Mouse (Mus musculus): ENCODE results near the gene A730071L15Rik.

A730071L15Rik gene

DNA sequence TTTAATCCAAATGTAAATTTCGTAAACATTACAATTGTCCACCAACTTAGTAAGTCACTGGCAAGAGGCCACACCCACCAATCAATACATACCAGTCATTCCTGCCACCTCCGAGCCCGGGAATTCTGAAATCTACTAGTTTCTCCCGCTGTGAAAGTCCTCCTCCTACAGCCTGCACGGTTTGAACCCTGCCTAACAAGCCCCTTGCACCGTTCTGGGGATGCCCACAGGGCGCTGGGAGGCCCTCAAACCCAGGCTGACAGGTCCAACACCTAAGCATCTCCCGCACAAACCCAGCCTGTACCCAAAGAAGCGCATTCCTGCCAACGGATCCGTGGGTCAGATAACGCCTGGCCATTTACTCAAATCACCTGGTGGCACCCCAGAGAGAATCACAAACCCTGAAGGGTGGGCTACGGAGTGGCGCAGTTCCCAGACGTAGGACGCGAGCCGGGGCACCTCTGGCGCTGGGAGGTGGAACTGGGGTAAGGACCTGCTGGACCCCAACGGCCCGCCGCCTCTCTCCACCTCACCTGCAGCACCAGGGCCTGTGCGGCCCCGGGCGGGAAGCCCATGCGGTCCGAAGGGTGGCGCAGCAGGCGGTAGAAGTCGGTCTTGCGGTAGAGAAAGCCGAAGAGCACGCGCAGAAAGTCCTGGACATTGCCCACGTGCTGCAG is at the start of gene A730071L15Rik:
Gene A730071L15Rik (plus strand): TSS at position 620 of the 677 bp plus-strand sequence.
- peak; percentile 34 for DNase-seq

DNA sequence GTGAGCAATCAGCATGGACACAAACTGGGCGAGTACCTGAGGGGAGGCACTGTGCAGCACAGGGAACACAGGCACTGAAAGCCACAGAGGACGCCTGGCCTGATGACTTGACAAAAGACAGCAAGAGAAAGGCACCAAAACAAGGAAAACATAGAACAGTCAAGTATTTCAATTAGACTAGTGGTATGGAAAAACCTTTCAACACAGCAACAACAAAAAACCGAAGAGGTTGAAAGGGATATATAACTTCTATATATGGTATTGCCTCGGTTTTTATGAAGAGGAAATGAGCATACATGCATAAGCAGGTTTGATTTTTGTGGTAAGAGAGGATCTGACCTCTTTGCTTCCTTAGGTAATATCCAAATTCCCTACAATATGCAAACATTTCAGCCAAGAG is 47.0 kb upstream of the A730071L15Rik start:
- DNase-seq, result peak; percentile 28

DNA sequence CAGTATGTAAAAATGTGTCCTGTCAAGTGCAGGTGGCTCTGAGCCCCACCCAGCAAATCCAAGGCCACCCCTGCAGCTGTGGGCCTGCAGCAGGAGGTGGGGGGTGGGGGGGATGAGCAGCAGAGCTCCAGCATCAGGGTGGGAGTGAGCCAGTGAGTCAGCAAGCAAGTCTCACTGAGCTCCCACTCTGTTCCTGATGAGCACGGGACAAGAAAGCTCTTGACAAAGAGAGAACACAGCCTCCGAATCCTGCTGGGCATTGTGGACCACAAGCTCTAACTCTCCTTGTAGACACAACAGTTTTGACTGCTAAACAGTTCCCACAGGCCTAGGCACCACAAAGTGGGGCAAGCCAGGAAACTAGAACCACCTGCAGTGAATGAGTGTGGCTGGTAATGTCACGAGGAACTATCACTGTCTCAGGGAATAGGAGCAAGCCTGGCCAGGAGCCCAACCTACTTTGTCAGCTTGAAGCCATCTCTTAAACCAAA is 45.6 kb upstream of the A730071L15Rik start:
- peak; percentile 76 for DNase-seq

DNA sequence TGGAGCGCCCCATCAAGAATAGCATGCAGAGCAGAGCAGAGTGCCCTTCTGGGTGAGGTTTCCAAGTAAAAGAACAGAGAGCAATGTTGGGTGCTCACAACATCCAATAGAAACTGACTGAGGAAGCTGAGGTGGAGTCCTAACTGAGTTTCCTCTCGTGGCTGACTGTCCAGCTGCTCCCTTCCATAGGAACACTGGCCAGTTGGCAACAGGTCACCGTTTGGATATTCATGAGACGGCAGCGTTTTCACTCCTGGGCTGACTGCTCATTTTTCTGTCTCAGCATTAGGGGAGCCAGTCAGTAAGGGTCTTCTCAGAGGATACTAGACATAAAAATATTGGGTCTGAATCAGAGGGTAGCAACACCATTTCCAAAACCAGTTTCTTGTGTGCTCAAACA is 43.2 kb upstream of the A730071L15Rik start:
- DNase-seq, result no peak

DNA sequence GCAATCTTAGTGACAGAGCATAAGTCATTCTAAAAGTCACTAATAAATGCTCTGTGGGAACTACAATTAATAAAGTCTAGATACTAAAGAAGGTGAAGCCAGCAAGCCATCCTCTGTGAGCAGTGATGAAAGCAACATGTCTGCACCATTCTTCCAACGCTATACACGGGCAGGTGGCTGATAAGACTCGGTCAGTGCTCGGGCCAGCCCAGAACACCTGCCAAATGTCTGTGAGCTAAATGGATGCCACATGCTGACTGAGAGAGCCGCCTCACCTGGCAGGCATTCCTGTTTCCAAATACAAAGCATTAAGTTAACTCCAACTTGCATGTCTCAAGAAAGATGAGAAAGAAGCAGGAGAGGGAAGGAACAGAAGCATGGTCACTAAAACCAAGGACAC is 42.7 kb upstream of the A730071L15Rik start:
- DNase-seq, result no peak

DNA sequence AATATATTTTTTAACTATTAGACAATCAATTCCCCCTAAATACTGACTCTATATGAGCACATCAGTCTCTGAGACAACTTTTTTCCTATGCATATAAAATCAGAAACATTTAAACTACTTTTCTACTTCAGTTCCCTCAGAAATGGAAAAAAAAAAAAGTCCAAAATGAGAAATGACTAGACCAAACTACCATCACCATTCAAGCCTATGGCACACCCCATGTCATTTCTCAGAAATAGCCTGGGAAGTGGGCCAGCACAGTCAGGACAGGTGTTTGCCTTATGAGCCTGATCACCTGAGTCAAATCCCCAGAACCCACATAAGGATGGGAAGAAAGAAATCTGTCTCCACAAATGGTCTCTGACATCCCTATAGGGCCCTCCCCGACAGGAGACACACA is 41.3 kb upstream of the A730071L15Rik start:
- DNase-seq, result no peak

DNA sequence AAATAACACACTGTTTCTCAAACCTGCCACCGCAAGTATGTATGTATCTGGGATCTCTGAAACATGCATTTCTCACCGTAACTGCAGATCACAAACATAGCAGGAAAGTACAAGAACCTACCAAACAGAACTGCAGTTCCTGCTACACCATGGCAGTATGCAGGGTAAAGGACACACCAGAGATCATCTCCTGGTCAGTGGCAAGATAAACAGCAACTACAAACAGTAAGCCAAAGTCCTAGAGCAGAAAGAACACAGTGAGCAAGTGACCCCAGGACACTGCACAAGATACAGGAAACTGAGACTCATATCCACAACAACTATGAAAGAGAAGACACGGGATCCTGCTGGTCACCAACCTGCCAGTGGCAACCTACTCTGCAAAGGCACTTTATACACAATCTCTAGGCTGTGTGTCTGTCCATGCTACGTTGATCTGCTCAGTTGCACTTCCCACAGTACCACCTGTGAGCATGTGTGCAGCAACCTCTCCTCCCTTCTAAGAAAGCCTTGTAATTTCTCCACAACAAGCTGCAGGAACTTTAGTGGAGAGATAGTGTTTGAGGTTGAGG is 40.0 kb upstream of the A730071L15Rik start:
- no peak for DNase-seq

DNA sequence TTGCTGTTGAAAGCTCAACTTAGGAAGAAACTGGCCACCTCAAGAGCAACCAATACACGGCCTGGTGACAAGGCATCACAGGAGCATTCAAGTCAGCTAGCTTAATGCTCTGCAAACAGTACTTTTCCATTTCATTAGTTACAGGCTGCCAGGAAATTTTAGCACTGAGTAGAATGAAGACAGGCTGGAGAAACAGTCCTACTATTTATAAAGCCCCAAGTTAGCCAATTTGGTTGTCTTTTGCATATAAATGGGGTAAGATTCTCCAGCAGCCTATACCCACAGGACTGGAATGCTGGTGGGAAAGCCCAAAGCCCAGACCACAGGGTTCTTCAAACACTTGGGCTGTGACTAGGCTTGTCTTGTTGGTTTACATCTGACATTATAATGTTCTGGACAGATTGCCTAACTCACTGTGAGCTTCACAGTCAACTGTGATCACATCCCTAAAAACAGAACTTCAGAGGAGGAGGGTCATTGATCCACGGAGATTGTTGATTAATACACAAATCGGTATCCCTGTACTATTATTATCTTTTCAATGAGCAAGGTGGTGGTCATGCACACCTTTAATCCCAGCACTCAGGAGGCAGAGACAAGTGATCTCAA is 39.1 kb upstream of the A730071L15Rik start:
- no peak for DNase-seq

DNA sequence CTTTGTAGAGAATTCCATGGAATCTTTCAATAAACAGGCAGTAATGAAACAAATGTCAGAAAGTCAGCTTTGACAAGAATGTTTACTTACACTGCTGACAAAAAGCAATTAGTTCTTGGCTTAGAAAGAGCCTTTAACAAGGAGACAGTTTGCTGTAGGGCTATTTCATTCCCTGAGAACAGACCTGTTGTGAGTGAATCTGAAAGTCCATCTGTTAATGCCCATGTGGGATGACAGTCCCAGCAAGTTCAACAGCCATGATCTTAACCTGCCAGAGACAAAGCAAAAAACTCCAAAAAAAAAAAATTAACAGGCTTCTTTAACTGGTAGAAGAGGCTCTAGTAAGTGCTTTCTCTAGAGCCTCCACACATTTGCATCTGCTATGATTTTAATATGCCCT is 38.3 kb upstream of the A730071L15Rik start:
- no peak for DNase-seq

DNA sequence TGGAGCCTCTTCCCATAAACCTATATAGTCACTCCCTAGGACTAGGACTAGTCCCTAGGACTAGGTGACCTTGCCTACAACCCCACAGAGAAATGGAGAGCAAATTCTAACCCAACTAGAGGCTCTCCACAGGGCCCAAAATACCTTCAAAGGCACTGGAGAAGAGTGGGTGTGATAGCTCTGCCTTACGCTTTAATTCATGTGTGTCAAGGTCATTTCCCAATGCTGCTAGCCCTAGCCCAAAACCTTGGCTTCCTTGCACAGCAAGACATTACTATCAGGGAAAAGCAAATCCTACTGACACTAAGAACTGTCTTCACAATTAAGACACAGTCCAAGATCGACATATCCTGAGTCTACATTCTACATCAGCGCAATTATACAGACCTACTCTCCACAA is 36.8 kb upstream of the A730071L15Rik start:
- DNase-seq, result no peak

DNA sequence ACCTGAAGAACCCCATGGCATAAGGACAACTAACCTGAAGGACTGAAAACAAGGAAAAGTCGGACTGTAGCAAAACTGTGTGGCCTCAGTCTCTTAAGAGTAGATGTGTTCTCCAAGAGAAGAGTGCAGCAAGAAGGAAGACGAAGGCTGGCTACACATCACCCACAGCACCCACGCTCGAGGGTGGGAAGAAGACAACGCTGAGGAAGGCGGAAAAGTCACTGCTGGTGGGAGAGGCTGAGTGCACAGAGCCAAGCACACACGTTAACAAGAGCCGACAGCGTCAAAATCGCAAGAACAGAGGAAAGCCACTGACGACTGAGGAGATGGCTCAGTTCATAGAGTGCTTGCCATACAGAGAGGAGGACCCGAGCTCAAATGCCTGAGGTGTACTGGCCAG is 36.1 kb upstream of the A730071L15Rik start:
- no peak for DNase-seq

DNA sequence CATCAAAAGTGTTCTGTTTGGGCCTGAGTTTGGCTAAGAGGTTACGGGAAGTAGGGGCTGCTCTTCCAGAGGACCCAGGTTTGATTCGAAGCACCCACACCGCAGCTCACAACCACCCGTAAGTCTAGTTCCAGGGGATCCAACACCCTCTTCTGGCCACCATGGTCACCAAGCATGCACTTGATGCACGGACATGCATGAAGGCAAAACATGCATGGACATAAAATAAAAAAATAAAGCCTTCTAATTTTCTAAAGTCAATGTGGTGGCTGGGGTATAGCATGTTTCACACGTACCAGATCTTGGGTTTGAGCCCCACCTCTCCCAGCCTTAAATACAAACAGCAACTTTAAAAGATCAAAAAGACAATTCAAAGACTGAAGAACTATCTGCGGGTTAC is 35.0 kb upstream of the A730071L15Rik start:
- no peak for DNase-seq

DNA sequence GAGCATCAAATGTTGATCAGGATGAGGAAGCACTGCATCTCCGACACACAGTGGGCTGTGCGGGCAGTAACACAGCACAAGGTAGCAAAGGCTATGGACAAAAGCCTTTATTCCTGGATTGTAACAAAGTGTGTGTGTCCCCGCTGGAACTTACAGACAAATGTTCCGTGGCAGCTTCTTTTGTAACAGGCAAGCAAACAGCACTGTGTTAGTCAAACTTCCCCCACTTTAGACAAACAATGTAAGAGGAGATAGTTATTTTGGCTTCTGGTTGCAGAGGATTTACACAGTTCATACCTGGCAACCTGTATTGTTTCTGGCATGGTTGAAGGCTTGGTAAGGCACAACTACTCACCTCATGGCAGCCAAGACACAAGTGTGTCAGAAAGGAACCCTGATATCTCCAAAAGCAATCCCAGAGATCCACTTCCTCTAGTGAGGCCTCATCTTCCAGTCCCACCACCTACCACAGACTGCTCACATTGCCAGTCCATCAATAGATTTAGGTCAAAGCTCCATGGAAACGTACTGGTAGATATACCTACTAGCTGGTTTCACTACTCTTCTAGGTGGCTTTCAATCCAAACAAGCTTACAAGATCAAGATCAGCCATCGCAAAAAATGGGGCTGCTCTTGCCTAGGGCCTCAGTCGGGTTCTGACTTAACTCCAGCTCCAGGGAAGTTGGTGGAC is 34.3 kb upstream of the A730071L15Rik start:
- DNase-seq, result no peak

DNA sequence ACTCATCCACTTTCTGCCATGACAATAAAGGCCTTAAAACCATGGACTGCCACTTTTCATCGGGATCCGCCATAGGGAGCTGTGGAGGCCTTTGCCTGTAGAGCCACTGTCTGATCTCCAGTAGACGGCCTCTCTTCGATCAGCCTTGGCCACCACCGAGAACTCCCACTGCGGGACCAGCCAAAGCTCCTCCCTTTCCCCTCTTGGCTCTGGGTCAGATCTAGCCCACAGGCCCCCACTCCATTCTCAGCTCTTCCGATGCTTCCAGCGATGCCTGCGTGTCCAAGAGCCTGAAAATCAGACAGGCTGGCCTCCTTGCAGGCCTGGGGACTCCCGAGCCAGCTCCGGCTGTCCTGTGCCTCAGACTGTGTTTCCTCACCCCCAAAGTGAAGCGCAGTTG is 33.5 kb upstream of the A730071L15Rik start:
- DNase-seq, result no peak

DNA sequence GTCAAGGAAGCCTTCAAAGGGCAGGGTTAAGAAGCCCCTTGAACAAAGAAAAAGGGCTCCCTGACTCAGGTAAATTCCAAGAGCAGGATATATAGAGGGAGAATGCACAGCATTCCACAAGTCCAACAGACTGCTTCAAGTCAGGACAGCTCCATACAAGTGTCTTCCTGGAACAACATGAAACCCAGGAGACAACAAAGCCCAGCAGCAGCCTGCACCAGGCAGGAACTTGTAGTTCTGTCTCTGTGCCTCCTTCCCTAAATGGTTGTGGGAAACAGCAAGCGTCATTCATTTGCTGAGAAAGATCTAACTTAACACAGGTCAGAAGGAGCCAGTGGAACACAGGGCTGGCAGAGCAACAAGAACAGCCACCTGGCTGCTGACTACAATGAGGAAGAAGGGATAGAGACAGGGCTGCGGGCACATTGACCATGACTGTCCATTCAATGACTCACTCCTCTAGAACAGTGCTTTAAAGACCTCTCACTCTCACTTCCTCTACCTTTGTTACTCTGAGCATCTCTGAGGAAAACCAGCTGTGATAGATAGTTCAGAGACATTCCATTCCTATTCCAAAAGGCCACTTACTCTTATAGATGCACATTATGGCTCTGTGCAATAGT is 30.7 kb upstream of the A730071L15Rik start:
- DNase-seq, result no peak

DNA sequence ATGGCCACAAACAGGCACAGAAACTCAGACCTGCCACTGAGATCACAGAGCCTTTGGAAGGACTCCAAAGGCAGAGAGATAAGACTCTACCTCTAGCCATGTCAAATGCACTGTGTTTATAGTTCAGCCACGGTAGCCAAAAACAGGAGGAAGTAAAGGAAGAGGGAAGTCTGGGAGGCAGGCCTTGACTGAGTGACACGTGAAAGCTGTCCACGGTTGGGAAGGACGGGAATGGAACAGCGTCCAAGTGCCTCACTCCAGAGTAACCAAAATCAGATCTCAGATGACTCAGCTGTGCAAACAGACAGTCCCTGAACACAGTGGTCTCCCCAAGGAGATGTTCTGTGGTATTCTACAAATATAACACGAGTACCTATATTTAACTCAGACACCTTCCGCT is 25.1 kb upstream of the A730071L15Rik start:
- DNase-seq, result no peak

DNA sequence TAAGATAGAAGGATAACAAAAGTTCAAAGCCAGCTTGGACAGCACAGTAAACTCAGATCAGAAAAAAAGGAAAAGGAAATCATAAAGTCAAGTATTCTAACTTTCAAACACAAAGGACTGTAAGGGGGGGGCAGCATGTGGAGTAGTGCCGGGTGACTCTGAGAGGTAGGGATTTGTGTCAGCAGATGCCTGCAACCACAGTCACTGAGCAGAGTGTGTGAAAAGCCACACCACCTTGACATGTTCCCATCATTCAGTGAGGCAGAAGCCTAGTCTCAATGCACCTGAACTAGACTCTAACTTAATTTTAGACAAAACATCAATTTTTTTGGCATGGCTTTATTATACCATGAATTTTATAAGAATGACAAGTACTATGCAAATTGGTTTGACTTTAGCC is 24.3 kb upstream of the A730071L15Rik start:
- no peak for DNase-seq

DNA sequence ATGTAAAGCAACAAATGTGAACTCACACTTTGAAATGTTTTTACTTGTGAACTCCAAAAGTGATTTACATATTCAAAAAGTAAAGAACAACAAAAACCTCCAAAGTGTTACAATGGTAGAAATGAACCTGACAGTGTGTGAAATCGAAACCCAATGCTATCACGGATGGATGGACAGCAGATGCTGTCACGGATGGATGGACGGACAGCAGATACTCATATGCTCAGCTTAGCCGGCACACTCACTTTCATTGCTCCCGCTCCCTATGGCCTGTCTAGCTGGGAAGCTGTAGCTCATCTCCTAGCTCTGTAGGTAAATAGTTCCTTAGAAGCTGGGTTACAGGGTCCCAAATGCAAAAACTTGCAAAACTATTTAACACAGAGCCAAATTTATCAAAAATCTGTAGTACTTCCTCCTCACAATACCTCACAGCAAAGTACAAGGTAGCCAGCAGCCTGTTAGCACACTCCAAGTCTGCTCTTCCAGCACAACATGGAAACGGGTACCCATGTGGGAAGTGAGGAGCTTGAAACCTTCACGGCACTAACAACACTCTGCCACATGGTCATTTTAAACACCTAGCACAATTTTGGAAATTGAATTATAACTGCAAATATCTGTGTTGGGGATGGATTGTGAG is 21.9 kb upstream of the A730071L15Rik start:
- DNase-seq, result no peak

DNA sequence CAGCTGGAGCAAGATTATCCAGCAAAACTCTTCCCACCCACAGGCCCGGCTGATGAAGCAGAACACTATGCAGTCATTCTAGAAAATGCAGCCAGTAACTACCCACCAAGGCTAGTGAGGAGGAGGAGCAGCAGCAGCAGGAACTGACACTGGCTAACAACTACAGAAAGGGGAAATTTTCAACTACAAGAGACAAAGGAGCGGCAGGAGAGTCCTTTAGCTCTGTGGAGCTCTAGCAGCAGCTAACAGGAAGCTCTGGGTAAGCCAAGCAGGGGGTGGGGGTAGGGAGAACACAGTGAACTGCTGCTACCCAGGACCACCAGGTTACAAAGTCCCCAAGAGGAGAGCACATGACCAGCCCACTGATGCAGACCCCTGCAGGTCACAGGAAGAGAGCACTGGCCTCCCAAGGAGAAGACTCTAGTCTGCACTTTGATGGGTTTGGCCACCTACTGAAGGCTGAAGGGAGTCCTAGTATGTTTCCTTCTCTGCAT is 21.1 kb upstream of the A730071L15Rik start:
- DNase-seq, result peak; percentile 76

DNA sequence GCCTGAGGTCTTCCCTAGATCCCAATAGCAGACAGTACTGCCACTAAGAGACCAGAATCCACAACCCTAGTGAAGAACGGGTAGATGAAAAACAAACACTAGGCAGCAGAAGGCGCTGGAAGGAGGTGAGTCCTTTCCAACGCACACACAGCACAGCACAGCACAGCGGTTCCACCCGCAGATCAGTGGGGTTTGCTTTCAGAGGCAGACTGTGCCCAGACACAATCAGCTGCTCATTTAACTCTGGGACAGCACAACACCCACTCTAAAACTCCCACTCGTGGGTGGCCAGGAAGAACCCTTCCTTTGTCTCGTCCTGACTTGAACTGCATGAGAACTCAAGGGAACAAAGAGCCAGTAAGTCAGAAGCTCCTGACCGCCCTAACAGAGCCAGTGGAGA is 20.6 kb upstream of the A730071L15Rik start:
- DNase-seq, result no peak

DNA sequence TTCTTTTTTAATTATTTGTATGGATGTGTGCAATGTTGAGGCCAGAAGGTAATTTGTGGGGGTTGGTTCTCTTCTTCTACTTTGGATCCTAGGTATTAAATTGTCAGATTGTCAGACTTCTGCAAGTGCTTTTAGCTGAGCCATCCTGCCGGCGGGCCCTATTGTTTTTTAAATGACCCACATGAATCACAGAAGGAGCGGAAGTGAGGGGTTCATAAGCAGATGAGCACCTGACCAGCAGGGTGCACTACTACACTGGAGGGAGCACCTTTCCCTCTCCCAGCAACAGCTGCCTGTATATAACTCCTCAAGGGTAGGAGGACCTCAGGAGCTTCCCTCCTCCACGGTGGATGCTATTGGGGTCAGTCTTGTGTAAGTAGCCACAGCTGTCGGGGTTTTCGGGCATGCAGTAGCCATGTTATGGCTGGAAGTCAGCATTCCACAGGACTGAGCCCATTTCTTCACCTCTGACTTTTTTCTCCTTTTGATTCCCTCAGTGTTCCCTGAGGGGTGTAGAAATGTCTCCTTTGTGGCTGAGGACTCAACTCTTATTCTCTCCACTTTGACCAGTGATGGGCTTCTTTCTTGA is 18.9 kb upstream of the A730071L15Rik start:
- peak; percentile 60 for DNase-seq

DNA sequence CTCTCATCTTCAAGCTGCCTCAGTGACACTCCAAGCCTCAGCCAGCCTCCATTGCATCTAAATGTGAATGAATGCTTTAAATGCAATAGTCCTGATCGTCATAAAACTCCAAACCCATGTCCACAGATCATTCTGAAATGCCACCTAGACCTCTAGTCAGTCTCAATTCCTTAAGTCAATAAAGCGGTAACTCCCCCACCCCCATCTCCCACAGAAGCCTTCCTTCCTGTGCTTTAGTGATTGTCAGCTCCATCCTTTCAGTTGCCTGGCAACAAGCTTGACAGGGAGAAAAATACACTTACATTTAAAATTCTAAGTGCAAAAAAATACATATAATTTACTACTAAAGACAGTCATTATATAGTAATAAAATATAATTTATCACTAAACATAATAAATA is 16.6 kb upstream of the A730071L15Rik start:
- peak; percentile 44 for DNase-seq

Data from thymus, postnatal 25 days (tissue).